Mouse (Mus musculus): ENCODE measurements around the gene Lhfpl5.

GRCm38 (mm10) chr17:28553040-28553793, 22.2 kb upstream of the Lhfpl5 start:
- TF ChIP-seq CTCF (IDR thresholded peaks at IDR 0.05; ENCODE audit: control insufficient read depth, insufficient read depth, insufficient read length) (peak; percentile 85), MYOD1 (IDR thresholded peaks at IDR 0.05; ENCODE audit: control insufficient read depth, insufficient read length, low read depth) (no peak), MYOG (IDR thresholded peaks at IDR 0.05; ENCODE audit: control insufficient read depth, extremely low read depth, insufficient read length) (no peak), MAX (IDR thresholded peaks at IDR 0.05) (no peak), CEBPB (IDR thresholded peaks at IDR 0.05; ENCODE audit: low read depth) (no peak), FOSL1 (IDR thresholded peaks at IDR 0.05; ENCODE audit: insufficient read depth, low read length, poor library complexity, severe bottlenecking) (no peak)

All from C2C12 (cell line).